Mouse (Mus musculus) layer of hippocampus, postnatal 36 days (tissue): Measurements from ENCODE around the gene Patj. TPM values are rescaled to one million over a fixed set of nuclear protein-coding genes. Genes with fewer than 3 reads are reported as not detected.

ENCODE experiments used
- DNase-seq, 2 experiments: peaks; one replicate each; pipeline ENCODE4 v3.0.0; 2022
- microRNA-seq, 2 experiments: library from miRNA; unstranded; fragments of <30 nt; microRNA quantifications; one replicate each; pipeline ENCODE4 v1.2.0; 2021
- total RNA-seq, 2 experiments: library from RNA; stranded (reverse); gene quantifications; 2 replicates each; pipeline ENCODE4 v1.2.3; 2021

Patj gene
- total RNA-seq, 2 experiments from 2014 or later: 6.4 to 9.5 TPM

DNA sequence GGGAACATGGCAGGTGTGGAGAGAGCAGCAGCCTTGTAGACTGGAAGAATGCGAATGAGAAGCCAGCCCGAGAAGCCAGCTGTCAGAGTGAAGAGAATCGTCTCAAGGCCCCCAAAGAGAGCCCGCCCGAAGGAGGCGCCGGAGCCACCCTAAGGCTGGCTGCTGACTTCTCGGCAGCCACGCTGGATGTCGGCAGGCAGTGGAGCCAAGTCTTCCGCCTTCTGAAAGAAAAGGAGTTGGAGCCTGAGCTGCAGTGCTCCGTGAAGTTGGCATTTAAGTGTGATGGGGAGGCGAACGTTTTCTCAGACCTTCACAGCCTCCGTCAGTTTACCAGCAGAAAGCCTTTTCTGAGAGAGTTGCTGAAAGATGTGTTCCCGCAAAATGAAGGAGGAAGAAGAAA is 338.1 kb downstream of the Patj start:
- no peak for DNase-seq

DNA sequence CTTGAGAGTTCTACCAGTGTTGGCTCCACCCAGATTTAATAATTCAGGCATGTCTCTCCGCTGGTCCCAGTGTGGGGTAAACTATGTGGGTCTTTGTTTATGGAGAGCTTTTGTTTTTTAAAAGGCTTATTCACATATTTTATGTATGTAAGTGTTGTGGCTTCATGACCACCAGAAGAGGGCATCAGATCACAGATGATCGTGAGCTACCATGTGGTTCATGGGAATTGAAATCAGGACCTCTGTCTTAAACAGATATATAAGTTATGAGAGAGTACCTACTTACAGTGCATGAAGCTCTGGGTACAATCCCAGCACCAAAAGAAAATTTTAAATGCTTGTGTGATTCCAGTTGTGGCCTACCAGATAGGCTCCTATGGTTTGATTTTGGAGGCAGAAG is 344.2 kb downstream of the Patj start:
- no peak for DNase-seq

DNA sequence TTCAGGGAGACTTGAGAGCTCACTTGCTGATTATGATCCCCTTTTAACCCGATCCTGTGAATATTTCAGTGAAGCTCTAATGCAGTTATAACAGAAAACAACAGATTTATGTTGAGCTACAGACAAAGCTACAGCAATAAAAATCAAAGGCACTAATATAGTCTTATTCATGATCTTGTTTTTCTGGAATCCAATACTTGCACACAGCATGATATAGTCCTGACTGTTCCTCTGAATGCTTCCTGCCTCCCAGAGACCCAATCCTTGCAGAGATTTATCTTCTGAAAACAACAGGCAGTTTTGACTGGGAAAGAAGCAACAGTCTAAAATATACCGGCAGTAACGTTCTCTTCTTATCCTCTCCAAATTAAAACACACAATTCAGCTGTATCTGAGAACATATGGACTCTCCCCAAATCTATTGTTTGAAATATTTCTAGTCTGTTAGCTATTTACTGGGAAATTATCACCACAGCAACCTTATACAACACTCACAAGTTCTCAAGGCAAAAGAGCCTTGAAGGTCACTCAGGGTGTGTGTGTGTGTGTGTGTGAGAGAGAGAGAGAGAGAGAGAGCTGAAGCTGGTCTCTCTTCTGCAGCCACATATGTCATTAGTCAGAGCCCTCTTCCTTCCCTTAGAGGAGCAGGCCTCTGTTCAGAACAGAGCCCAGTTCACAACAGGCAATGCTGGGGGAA is 347.8 kb downstream of the Patj start:
- no peak for DNase-seq

DNA sequence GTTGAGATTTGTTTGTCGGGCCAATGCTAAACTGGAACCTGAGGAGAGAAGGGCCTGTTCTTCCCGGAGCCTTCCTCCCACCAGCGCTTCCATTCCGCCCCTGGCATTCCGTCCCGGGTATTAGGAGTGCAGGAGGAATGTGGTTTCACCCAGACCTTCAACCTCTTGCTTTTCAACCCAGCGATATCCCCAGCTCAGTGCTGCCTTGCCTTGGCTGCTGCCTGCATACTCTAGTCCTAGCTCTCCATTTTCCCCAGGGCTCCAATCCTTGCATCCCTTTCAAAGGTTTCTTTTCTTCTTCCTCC is 348.3 kb downstream of the Patj start:
- no peak for DNase-seq

DNA sequence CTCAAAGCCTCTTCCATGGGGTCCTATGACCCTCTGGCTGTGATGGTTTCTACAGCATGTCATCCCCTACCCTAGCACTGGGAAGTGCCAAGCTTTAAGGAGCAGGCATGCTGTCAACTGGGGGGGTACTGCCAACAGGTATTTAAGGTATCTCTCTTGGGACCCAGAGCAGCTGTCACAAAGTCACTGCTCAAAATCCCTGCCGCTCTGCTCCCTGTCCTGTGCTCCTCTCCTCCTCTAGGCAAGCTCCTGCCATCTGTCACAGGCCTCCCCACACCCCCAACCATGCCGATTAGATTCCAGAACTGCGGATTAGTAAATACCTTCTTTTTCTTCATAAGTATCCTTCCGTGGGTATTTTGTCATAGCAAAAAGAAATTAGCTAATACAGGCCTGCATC is 358.9 kb downstream of the Patj start:
- DNase-seq: no peak

DNA sequence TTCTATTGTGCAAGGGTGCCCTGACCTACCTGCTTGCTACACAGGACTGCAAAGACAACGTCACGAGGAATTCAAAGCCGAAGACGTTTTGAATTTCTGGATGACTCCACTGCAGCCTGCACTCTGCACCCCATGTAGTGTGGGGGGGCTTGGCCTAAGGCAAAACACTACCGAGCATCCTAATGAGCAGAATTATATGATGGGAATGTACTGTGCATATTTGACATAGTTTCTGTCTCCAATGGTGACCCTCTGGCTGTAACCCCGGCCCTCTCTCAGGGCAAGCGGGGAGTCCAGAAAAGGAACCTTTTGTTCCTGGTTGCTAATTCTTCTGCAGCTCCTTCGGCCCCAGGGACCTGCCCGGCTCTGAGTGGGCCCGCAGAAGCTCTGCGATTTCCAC is 360.6 kb downstream of the Patj start:
- no peak for DNase-seq

DNA sequence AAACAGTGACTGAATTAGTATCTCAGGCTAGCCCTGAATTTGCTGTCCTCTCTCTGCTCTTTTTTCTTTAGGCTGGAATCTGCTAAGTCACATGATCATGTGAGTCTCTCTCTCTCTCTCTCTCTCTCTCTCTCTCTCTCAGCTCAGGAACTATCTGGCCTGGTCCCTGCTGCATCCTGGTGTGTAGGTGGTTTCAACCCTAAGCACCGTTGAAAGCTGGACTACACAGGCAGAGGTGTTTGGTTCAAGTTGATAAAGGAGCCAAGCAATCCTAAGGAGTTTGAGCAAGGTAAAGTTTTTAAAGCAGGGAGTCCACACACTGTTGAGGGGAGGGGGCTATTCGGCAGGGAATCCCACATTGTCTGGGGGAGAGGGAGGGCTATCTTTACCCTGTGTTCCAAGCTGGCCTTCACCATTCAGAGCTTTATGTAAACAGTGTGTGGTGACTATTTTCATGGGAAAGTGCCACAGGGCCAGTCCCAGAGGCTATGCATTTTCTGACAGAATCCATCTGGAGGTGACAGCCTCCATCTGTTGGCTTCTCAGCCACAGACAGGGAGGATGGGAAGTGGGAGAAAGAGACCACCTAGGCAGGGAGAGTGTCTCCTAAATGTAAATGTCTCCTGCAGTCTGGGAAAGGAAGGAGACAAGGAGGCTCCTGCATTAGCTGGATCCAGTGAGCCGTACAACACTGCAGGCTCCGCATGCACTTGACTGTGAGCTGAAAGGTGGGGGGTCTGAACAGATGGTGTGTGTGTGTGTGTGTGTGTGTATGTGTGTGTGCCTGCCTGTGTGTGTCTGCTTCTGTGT is 362.6 kb downstream of the Patj start:
- no peak for DNase-seq

DNA sequence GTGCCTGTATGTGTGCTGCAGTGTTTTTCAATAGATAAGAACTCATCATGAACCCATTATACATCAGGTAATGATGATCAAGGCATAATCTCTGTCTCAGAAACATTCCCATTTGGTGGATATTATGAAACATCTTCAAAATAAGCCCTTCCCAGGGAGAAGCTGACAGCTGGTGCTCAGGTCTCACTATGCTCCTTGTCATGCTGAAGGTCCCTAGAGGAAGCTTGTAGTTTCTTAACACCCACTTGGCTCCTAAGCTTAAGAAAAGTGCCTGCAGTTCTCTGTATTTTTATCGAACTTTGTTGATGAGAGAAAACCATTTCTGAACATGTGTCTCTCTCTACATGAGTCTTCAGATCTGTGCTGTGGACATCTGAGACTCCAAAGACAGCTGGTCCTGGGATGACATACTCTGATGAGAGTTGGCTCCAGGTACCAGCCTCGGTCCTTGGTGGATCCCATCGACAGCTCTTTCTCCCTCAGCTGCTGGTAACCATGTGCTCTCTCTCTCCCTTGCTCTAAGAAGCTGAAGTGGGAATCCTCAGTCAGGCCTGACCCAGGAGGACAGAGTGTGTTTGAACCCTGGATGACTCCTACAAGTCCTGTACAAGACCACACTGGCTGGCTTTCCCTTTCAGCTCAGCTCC is 363.4 kb downstream of the Patj start:
- no peak for DNase-seq

DNA sequence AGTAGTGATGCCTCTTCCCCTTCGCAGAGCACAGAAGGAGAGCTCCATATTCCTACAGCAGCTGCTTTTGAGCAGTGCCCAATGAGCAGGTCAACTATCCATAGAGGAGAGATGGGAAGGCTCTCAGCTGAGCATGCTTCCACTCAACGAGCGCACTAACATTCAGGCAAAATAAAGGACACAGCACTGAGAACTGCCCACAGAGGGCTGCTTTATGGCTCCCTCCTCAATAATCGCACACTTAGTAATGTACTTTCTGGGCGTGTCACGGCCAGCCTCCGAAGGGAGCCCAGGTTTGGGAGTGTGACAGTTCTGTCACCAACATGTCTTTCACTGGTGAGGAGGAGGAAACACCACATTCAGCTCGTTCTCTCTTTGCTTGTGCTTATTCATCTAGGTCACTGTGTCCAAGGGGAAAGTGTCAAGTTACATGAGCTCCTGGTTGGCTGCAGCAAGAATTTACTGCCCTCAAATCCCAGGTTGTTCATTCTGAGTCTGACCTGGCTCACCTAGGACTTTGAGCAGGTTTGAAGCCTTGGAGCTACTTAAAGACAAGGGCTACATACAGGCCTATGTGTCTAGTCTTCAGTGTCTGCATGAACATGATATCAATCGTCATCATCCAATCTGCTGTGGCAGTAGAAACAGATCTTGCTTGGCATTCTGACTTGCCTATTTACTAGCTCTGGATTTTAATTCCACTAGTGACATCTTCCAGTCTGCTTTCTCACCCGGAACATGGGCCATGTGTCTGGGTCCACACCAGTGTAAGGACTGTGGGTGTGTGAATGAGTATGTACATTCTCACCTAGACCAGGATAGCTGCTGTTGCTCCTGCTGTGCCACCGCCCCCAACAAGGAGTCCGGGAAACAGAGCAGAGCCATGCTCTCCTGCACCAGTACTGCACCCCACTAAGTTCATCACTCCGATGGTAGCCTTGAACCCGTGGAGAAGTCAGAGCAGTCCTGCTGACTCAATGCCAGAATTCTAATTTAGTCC is 371.8 kb downstream of the Patj start:
- no peak for DNase-seq

Small RNA genes within 50 kb of the gene (microRNA-seq; reads per million reads assigned to microRNA genes)
- gene Gm22625 (0 reads per million in 2 experiments), gene Gm26154 (0 reads per million in 2 experiments)

Other genes with a start within 250 kb of the Patj start
- gene Tm2d1, start 12.5 kb upstream of the Patj start, total RNA-seq: 10 to 100 TPM; 38.2 to 41.4 TPM